Mouse (Mus musculus): ENCODE measurements around the gene Mt1.

Mt1 gene

DNA sequence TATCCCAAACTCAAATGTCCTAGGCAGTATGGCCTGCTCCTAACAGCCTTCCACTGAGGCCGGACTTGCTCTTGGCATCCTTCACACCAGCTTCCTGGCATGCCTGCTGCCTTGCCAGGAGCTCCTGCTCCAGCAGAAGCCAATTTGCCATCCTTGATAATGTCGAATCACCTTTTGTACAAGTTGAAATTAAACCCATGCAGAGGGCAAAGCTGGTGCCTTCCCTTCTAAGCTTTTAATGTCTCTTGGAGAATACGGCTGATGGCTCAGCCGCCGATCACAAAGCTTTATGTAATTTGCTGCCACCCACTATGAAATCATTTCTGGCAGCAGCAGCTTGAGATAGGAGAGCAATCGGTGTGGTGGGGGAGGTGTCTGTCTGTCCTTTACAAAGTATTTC lies 30.8 kb downstream of the Mt1 start:
- no peak for DNase-seq

DNA sequence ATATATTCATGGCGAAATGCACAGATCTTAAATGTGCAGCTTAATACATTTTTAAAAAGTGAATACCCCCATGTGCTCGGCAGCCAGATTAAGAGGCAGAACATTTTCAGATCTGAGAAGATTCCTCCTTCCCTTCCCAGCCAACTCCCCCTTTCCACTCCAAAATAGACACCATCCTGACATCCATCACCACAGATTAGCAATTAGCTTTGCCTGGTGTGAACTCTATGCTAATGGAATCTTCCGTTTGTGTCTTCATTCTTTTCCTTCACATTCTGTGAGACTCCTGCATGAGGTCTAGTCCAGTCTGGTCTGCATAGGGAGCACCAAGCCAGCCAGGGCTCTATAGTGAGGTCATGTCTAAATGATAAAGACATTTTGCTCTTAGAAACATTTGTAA lies 31.3 kb downstream of the Mt1 start:
- no peak for DNase-seq

DNA sequence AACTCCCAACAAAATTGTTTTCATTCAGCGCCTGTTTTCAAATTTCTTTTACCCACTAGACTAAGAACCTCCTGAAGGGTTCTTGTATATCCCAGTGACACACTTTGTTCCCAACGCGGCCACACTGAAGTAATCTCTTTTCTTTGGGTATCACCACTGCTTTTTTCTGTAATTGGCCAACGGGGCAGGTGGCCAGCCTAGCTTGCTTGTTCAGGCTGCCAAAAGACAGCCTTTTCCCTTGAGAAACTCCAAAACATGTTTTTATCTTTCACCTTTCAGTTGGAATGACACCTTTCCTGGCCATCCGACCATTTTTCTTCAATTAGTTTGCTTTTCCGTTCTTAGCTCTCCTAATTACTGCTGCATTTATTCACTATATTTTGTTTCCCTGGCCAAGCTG lies 34.9 kb downstream of the Mt1 start:
- DNase-seq: no peak

DNA sequence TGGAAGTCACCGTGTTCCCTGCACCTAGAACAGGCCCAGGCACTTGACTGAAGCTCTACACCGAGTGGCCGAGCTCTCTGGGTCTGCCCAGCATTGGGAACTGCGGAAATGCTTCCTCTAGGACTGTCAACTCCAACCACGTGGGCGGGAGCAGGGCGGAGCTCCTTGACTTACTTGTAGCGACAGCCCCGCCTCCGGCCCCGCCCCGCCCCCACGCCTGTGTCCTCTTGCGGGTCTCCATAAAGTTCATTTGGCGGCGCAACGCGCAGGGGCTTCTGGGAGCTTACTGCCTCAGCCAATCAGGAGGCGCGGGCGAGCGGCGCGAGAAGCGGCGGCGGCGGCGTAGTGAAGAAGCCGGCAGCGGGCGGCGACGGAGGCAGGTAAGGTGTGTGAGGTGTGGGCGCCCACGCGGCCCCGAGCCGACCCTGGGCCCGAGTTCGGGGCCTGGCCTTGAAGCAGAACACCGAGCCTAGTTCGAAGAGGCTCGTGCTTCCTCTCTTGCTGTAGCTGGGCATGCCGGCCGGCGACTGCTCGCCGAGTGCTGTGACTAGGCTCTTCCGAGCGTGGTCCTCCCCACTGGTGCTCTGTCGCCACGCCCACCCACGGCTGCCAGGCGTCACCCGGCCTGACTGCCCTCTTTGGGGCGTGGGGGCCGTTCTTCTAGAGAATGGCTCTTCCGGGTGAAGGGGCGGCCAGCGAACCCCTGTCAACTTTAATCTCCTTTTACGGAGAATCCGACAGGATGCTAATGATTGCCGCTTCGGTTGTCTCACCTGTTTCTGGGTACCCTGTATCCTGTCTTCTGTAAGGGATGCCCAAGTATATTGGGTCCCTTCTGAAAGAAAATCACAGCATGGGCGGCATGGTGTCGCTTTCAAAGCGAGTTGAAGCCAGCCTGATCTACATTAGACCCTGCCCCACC lies 35.6 kb downstream of the Mt1 start, which contains the start of gene Nup93:
Gene Nup93 (plus strand): TSS at position 313 of the 922 bp plus-strand sequence.
- DNase-seq: peak; percentile 95

DNA sequence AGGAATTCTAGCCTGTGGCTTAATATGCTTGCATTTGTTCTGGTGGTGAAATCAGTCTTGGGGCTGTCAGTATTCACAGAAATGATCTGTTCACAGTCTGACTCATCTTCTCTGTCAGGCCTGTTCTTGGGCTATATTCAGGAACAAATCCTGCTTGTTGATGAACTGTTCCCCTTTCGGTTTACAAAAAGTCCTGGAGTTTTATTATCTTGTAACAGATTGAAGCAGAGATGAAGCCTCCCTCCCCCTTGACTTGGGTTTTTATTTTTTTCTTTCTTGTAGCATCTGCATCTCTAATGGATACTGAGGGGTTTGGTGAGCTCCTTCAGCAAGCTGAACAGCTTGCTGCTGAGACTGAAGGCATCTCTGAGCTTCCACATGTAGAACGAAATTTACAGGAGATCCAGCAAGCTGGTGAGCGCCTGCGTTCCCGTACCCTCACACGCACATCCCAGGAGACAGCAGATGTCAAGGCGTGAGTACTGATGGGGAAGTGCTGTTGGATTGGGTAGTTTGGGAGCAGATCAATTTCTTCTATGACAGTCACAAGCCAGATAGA lies 48.6 kb downstream of the Mt1 start:
- DNase-seq: no peak
